Mouse (Mus musculus) stomach, adult 2 months (tissue): ENCODE data around the gene Rgs13. TPM values are rescaled to one million over a fixed set of nuclear protein-coding genes. Genes with fewer than 3 reads are reported as not detected.

ENCODE experiments used
- polyA plus RNA-seq: library from polyadenylated mRNA; depleted of rRNA; stranded (reverse); fragments of >200 nt; gene quantifications from 2 replicates; pipeline ENCODE4 v1.2.3, GENCODE M21; 2012; rRNA removed

The Rgs13 gene
- polyA plus RNA-seq: not detected in 2 replicates

DNA sequence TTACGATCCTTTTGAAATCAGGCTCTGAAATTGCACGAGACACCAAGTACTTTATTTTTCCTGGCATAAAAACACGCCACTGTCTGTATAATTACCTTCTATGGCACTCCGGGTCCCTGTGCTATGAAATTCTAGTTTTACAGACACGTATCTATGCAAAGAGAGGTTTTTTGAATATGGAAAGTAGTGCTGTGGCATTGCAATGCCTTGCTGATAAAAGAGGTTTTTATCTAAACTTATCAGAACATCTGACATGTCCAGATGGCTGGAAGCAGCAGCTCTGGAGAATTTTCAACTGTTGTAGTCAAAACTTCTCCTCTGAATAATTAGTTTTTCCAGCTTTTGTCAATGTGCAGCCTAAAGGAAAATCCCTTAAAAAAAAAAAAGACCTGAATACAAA, at the start of gene Rgs13:
TSS of gene Rgs13 (minus strand) at position 207 of the 400 bp plus-strand sequence.

Other genes with a start within 250 kb of the Rgs13 start
- 0.73 and 1.2 TPM in 2 replicates for gene Rgs2, start 173.2 kb downstream of the Rgs13 start, polyA plus RNA-seq
- gene Rgs1, start 71.9 kb upstream of the Rgs13 start, polyA plus RNA-seq: 0.13 TPM in 1 of 2 replicates, not detected in the other